Mouse (Mus musculus) myocyte (in vitro differentiated cells): ENCODE measurements around the gene Rrp8. TPM values are rescaled to one million over a fixed set of nuclear protein-coding genes. Genes with fewer than 3 reads are reported as not detected.

Experiments
- H3K27me3 ChIP-seq: one replicate; pipeline ENCODE4 v1.6.1; 2011; ENCODE audit not compliant: control insufficient read depth, insufficient read depth, insufficient read length
- H3K36me3 ChIP-seq: one replicate; pipeline ENCODE4 v1.6.1; 2011; ENCODE audit not compliant: control insufficient read depth, insufficient read depth
- H3K4me2 ChIP-seq: one replicate; pipeline ENCODE4 v1.6.1; 2011; ENCODE audit warnings: low read depth, control low read depth
- H3K4me3 ChIP-seq: one replicate; pipeline ENCODE4 v1.5.1; 2011; ENCODE audit warnings: mild to moderate bottlenecking, control low read depth, moderate library complexity
- H3K79me2 ChIP-seq: one replicate; pipeline ENCODE4 v1.6.1; 2011; ENCODE audit not compliant: control insufficient read depth, insufficient read depth
- H3ac ChIP-seq: one replicate; pipeline ENCODE4 v1.6.1; 2011; ENCODE audit not compliant: control insufficient read depth, insufficient read length
- CEBPB ChIP-seq: IDR thresholded peaks from 2 replicates; pipeline ENCODE4 v1.6.1; 2011; ENCODE audit warnings: mild to moderate bottlenecking, moderate library complexity; ENCODE audit not compliant: poor library complexity, insufficient read depth, severe bottlenecking
- E2F4 ChIP-seq: IDR thresholded peaks from one replicate; pipeline ENCODE4 v1.6.1; 2011; ENCODE audit warnings: mild to moderate bottlenecking, control low read depth, moderate library complexity; ENCODE audit not compliant: insufficient read depth
- MAX ChIP-seq: IDR thresholded peaks from one replicate; pipeline ENCODE4 v1.6.1; 2011; ENCODE audit warnings: low read depth, mild to moderate bottlenecking, control low read depth
- MYOD1 ChIP-seq, 3 experiments: IDR thresholded peaks; one replicate each; pipeline ENCODE4 v1.6.1; 2011; ENCODE audit warnings: control low read depth in 2 of 3, low read depth in 2 of 3, mild to moderate bottlenecking in 2 of 3, moderate library complexity in 1 of 3; ENCODE audit not compliant: insufficient read length in 2 of 3, control insufficient read depth in 1 of 3
- MYOG ChIP-seq, 3 experiments: IDR thresholded peaks; one replicate each; pipeline ENCODE4 v1.6.1; 2011; ENCODE audit warnings: control low read depth in 2 of 3, low read depth in 2 of 3, mild to moderate bottlenecking in 2 of 3; ENCODE audit not compliant: insufficient read length in 2 of 3, control insufficient read depth in 1 of 3, insufficient read depth in 1 of 3
- POLR2A ChIP-seq: IDR thresholded peaks from one replicate; pipeline ENCODE4 v1.6.1; 2011; ENCODE audit warnings: low read depth, mild to moderate bottlenecking, control low read depth, moderate library complexity; ENCODE audit not compliant: insufficient read length
- POLR2AphosphoS2 ChIP-seq: IDR thresholded peaks from one replicate; pipeline ENCODE4 v1.6.1; 2011; ENCODE audit warnings: low read depth, control low read depth; ENCODE audit not compliant: insufficient read length
- REST ChIP-seq: IDR thresholded peaks from one replicate; pipeline ENCODE4 v1.6.1; 2011; ENCODE audit warnings: mild to moderate bottlenecking, control low read depth, moderate library complexity; ENCODE audit not compliant: insufficient read depth, insufficient read length
- SRF ChIP-seq: IDR thresholded peaks from one replicate; pipeline ENCODE4 v1.6.1; 2011; ENCODE audit warnings: low read depth; ENCODE audit not compliant: control insufficient read depth, insufficient read length
- TCF12 ChIP-seq: IDR thresholded peaks from one replicate; pipeline ENCODE4 v1.6.1; 2011; ENCODE audit warnings: mild to moderate bottlenecking, control low read depth; ENCODE audit not compliant: poor library complexity, insufficient read depth, severe bottlenecking
- TCF3 ChIP-seq: IDR thresholded peaks from one replicate; pipeline ENCODE4 v1.6.1; 2011; ENCODE audit warnings: low read depth, control low read depth; ENCODE audit not compliant: insufficient read length
- USF1 ChIP-seq: IDR thresholded peaks from one replicate; pipeline ENCODE4 v1.6.1; 2011; ENCODE audit warnings: low read depth, mild to moderate bottlenecking, control low read depth, moderate library complexity
- polyA plus RNA-seq: library from polyadenylated mRNA; unstranded; fragments of >200 nt; fragmentation: generic; extraction: Trizol; gene quantifications from one replicate; pipeline ENCODE4 v1.2.1, GENCODE M21; 2012; ENCODE audit warnings: missing spikeins

Rrp8 gene
- polyA plus RNA-seq, 1 experiment: 15.5 TPM

DNA sequence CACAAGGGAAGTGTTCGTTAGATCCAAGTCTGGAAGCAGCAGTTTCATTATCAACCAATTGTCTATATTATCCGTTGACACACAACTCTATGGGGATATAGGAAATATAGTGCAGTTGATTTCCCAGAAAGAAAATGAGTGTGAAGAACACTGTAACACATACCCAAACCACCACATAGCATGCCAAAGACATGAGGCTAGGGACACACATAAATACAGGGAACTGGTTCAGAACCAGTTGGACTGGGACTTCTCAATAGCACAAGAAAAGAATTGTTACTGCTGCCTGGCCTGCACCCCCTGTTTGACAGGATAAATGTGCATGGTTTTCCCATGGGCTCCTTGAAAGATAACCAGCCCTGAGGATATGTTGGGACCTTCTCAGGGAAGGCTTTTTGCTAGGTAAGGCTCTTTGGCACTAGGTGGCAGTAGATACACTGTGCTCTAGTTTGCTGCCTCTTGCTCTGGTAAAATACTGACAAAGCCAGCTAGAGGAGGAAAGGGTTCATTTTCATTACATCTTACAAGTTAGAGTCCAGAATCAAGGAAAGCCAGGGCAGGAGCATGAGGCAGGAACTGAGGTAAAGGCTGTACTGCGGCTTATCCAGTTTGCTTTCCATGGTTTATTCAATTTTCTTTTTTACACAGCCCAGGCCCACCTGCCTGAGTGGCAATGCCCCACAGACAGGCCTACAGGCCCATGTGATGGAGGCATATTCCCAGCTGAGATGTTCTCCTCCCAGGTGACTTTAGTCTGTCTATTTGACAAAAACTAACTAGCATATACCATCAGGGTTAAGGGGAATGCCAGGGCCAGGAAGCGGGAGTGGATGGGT lies 10.8 kb downstream of the Rrp8 start:
- no peaks in the 10 kb centered on the region for H3K27me3 ChIP-seq
- H3K36me3 ChIP-seq: peaks cover 15% of the 10 kb centered on the region
- TF ChIP-seq E2F4: no peak
- no peak for TF ChIP-seq MAX
- TF ChIP-seq POLR2AphosphoS2: no peak
- TF ChIP-seq CEBPB: no peak
- H3K79me2 ChIP-seq: no peaks in the 10 kb centered on the region
- H3ac ChIP-seq: no peak overlapping the region
- no peak overlapping the region for H3K4me3 ChIP-seq
- no peak overlapping the region for H3K4me2 ChIP-seq

DNA sequence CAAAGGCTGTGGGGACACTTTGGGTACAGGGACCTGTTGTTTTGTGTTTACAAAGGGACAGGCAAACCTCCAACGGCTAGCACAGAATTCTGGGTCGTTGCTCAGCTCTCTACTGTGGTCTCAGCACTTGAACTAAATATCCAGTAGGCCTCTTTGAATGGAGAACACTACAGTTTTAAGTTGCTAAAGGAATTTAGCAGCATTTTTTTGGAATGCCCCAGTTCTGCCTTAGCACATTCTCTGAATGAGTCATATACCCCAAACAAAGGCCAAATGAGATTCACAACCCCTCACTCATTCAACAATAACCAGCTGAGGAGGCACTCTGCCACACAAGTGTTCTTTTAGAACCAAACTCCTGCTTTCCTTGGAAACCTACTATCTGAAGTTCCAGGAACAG lies 15.3 kb downstream of the Rrp8 start:
- H3K79me2 ChIP-seq: no peaks in the 10 kb centered on the region
- no peak overlapping the region for H3ac ChIP-seq
- no peak overlapping the region for H3K4me3 ChIP-seq
- H3K4me2 ChIP-seq: no peak overlapping the region
- no peaks in the 10 kb centered on the region for H3K27me3 ChIP-seq
- H3K36me3 ChIP-seq: peaks cover 3% of the 10 kb centered on the region
- TF ChIP-seq REST: no peak
- no peak for TF ChIP-seq TCF12
- TF ChIP-seq MAX: no peak
- no peak for TF ChIP-seq SRF
- no peak for TF ChIP-seq MYOG (IDR thresholded peaks at IDR 0.05; ENCODE audit: control insufficient read depth in 1 of 3, insufficient read depth in 1 of 3, insufficient read length in 2 of 3, low read depth in 2 of 3)
- no peak for TF ChIP-seq POLR2A
- TF ChIP-seq POLR2AphosphoS2: no peak
- TF ChIP-seq MYOD1 (IDR thresholded peaks at IDR 0.05; ENCODE audit: control insufficient read depth in 1 of 3, insufficient read length in 2 of 3, low read depth in 2 of 3): no peak
- TF ChIP-seq E2F4: no peak
- TF ChIP-seq CEBPB: no peak
- no peak for TF ChIP-seq USF1
- no peak for TF ChIP-seq TCF3

DNA sequence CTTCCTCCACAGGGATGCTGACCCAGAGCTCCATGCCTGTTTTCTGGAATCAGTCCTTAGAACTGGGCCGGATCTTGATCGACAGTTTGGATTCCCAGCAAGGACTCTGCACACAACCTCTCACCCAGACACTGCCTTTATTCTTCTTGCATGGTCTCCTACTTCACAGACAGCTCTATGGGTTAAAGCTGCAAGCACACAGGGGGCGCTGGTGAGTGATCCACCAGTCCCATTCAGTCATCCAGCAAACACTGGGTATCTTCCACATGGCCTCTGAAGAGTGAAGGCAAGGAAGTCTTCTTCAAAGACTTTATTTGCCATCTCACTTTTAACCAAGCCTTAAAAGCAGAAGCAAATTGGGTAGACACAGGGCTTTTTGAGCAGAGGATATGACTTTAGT lies 21.8 kb downstream of the Rrp8 start:
- no peak overlapping the region for H3ac ChIP-seq
- no peaks in the 10 kb centered on the region for H3K27me3 ChIP-seq
- TF ChIP-seq POLR2A: no peak
- TF ChIP-seq SRF: no peak
- TF ChIP-seq TCF3: no peak
- TF ChIP-seq CEBPB: no peak
- no peak for TF ChIP-seq TCF12
- no peak for TF ChIP-seq POLR2AphosphoS2
- TF ChIP-seq E2F4: no peak
- no peak for TF ChIP-seq MAX
- TF ChIP-seq MYOD1 (IDR thresholded peaks at IDR 0.05; ENCODE audit: control insufficient read depth in 1 of 3, insufficient read length in 2 of 3, low read depth in 2 of 3): no peak
- no peak for TF ChIP-seq MYOG (IDR thresholded peaks at IDR 0.05; ENCODE audit: control insufficient read depth in 1 of 3, insufficient read depth in 1 of 3, insufficient read length in 2 of 3, low read depth in 2 of 3)
- TF ChIP-seq REST: no peak
- no peak for TF ChIP-seq USF1
- H3K79me2 ChIP-seq: no peaks in the 10 kb centered on the region
- no peak overlapping the region for H3K4me2 ChIP-seq
- H3K4me3 ChIP-seq: no peak overlapping the region
- H3K36me3 ChIP-seq: no peaks in the 10 kb centered on the region

DNA sequence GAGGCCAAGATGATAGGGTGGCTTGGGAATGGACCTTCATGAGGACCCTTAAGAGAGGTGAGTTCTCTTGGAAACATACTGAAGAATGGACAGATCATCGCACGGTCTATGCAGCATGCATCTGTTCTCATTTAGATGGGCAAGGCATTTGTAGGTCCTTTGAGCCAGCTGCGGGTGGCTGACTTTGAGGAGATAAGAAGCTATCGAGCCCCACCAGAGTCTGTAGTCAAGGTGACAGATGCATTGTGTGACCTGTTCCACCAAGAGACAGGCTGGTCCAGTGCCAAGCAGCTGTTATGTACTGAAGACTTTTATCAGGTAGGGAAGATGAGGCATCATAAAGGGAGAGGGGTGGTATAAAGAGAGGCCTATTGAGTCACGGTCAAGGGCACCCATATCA lies 28.5 kb downstream of the Rrp8 start:
- Histone ChIP-seq H3K4me3 (no peak overlapping the region), H3K79me2 (no peaks in the 10 kb centered on the region), H3K4me2 (no peak overlapping the region), H3ac (no peak overlapping the region), H3K36me3 (no peaks in the 10 kb centered on the region), H3K27me3 (peaks cover 4% of the 10 kb centered on the region)
- TF ChIP-seq POLR2AphosphoS2 (no peak), POLR2A (no peak), USF1 (no peak), SRF (no peak)

GRCm38 (mm10) chr7:105703816-105704215 lies 33.4 kb downstream of the Rrp8 start:
- H3K79me2 ChIP-seq: no peaks in the 10 kb centered on the region
- H3ac ChIP-seq: no peak overlapping the region
- H3K27me3 ChIP-seq: peaks cover 9% of the 10 kb centered on the region
- H3K36me3 ChIP-seq: no peaks in the 10 kb centered on the region
- no peak overlapping the region for H3K4me3 ChIP-seq
- TF ChIP-seq MYOD1 (IDR thresholded peaks at IDR 0.05; ENCODE audit: control insufficient read depth in 1 of 3, insufficient read length in 2 of 3, low read depth in 2 of 3): no peak
- no peak for TF ChIP-seq E2F4
- TF ChIP-seq TCF12: no peak
- no peak for TF ChIP-seq POLR2A
- no peak for TF ChIP-seq SRF
- TF ChIP-seq POLR2AphosphoS2: no peak
- TF ChIP-seq USF1: no peak
- no peak for TF ChIP-seq MAX
- no peak for TF ChIP-seq REST
- TF ChIP-seq CEBPB: no peak
- no peak for TF ChIP-seq TCF3
- TF ChIP-seq MYOG (IDR thresholded peaks at IDR 0.05; ENCODE audit: control insufficient read depth in 1 of 3, insufficient read depth in 1 of 3, insufficient read length in 2 of 3, low read depth in 2 of 3): no peak
- no peak overlapping the region for H3K4me2 ChIP-seq
